9 mouse cellular contexts compared by ENCODE assay signal in the genomic region with DNA sequence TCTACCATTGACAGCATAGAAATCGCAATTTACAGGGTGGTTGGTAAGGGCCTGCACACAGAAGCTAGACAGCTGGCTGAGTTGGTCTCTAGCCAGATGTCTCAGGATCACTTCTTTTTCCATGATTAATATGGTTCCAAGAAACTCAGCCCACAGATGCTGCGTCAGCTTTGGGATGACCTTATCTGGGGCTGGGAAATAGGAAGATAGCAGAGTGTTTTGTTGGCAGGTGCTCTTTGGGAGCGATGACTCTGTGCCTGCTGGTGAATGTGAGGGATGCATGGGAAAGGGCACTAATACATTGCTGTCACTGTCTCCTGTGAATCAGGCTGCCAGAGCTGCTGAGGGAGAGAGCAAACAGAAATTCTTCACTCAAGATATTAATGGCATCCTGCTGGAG. TPM values are rescaled to one million over a fixed set of nuclear protein-coding genes. Genes with fewer than 3 reads are reported as not detected.
DNase-seq lines count a peak whose midpoint lies in the region; ATAC-seq lines count a peak whose summit lies in the region.
"Had no signal": no experiment of that assay in that cellular context is flagged by ENCODE, and none has a peak within 500 bp of the region (broad histone marks: within the 10 kb centered on the region; RNA-seq: fewer than 3 reads in every experiment).

No protein-coding gene starts in this region.

- no peak for ATAC-seq in CD4-positive, CD25-positive, alpha-beta regulatory T cell, adult 4 months
- ATAC-seq: intestine, embryonic 15.5 days had no signal

- peak; percentile 47 for DNase-seq in gastrocnemius, adult 18-20 months (ENCODE audit: low spot score)
- DNase-seq in gastrocnemius, postnatal 10 days = no peak
- DNase-seq in right cerebral cortex, adult 18-20 months = peak; percentile 55
- no peak for DNase-seq in right cerebral cortex, postnatal 14 days
- DNase-seq in layer of hippocampus, adult 11-12 months (ENCODE audit: low spot score) = peak; percentile 57
- DNase-seq in spleen, postnatal 4 days (ENCODE audit: low spot score in 2 of 2) = no peak
- no peak for DNase-seq in adipocyte (ENCODE audit: low spot score)

RNA-seq across cellular contexts. Expression of gene Ubn1, which starts 20.5 kb away (rescaled TPM):
- 10 to 100 TPM; 19.5 to 23.9 TPM for total RNA-seq in gastrocnemius, adult 18-20 months (2021)
- total RNA-seq in gastrocnemius, postnatal 10 days (2021) = 10 to 100 TPM; 27.1 to 33.0 TPM
- polyA plus RNA-seq in CD4-positive, CD25-positive, alpha-beta regulatory T cell, adult 4 months (2017; shearing (Covaris generic)) = 10 to 100 TPM; 36.8 to 48.4 TPM

RNA-seq across cellular contexts. Expression of gene Glyr1, which starts 20.7 kb away (rescaled TPM):
- 10 to 100 TPM; 28.9 to 32.3 TPM for total RNA-seq in gastrocnemius, adult 18-20 months (2021)
- 10 to 100 TPM; 44.2 to 45.6 TPM for total RNA-seq in gastrocnemius, postnatal 10 days (2021)
- 100 to 1,000 TPM in 1 of 2 experiments, 10 to 100 TPM in 1; 79.0 to 130 TPM for polyA plus RNA-seq in CD4-positive, CD25-positive, alpha-beta regulatory T cell, adult 4 months (2017; shearing (Covaris generic))

RNA-seq across cellular contexts. Expression of gene Rogdi, which starts 57.0 kb away (rescaled TPM):
- 1 to 10 TPM; 4.9 to 5.7 TPM for total RNA-seq in gastrocnemius, adult 18-20 months (2021)
- 10 to 100 TPM; 11.7 to 16.7 TPM for total RNA-seq in gastrocnemius, postnatal 10 days (2021)
- 10 to 100 TPM; 19.8 to 35.0 TPM for polyA plus RNA-seq in CD4-positive, CD25-positive, alpha-beta regulatory T cell, adult 4 months (2017; shearing (Covaris generic))

Comparison
In these comparisons a context has a peak if more than half of its experiments do, and no peak if none do; other contexts are left out.
1. DNase-seq: peak in gastrocnemius, adult 18-20 months (single experiment), right cerebral cortex, adult 18-20 months (single experiment) and layer of hippocampus, adult 11-12 months (single experiment); none in gastrocnemius, postnatal 10 days (single experiment), right cerebral cortex, postnatal 14 days (single experiment), spleen, postnatal 4 days (0 of 2) and adipocyte (single experiment).